ENCODE assay signal across 9 mouse cellular contexts in the genomic region with DNA sequence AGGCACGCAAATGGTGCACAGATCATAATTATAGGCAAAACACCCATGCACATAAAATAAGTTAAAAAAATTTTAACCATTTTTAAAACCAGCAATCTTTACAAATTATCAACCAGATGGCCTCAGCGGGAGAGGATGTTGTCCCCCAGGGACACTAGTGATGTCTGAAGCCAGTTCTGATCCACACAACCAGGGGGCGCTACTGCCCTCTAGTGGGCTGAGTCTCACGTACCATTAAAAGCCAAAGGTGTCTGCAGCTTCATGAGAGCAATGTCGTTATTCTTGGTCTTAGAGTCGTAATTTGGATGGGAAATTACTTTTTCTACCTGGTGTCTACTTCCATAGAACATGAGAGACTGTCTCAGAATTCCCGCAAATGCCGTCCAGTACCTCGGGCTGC. TPM values are rescaled to one million over a fixed set of nuclear protein-coding genes. Genes with fewer than 3 reads are reported as not detected.
DNase-seq lines count a peak whose midpoint lies in the region; ATAC-seq lines count a peak whose summit lies in the region.
"Had no signal": no experiment of that assay in that cellular context is flagged by ENCODE, and none has a peak within 500 bp of the region (broad histone marks: within the 10 kb centered on the region; RNA-seq: fewer than 3 reads in every experiment).

No protein-coding gene starts in this region.

- WGBS in midbrain, embryonic 14.5 days: 73% methylated on average over 9 of the region's 9 CpGs
- WGBS in midbrain, embryonic 15.5 days: 75% methylated on average over 9 of the region's 9 CpGs

- no peaks in the 10 kb centered on the region for H3K27me3 ChIP-seq in midbrain, embryonic 14.5 days (ENCODE audit: control insufficient read depth, insufficient read depth, low read length)
- no peaks in the 10 kb centered on the region for H3K27me3 ChIP-seq in midbrain, embryonic 15.5 days (replicated peaks)
- H3K27me3 ChIP-seq: liver, embryonic 15.5 days had no signal

- no peaks in the 10 kb centered on the region for H3K9me3 ChIP-seq in midbrain, embryonic 14.5 days (ENCODE audit: control insufficient read depth, low read length)
- no peaks in the 10 kb centered on the region for H3K9me3 ChIP-seq in midbrain, embryonic 15.5 days
- H3K9me3 ChIP-seq: liver, embryonic 15.5 days had no signal

- DNase-seq in CD4-positive, CD25-positive, alpha-beta regulatory T cell, adult 2 months (ENCODE audit: low read depth, low spot score): peak; percentile 13
- peak; percentile 39 for DNase-seq in midbrain, embryonic 14.5 days
- DNase-seq in cerebellum, postnatal 14 days: peak; percentile 53 to 74
- DNase-seq in kidney, postnatal 25 days: peak; percentile 48 to 77
- peak; percentile 22 to 48 for DNase-seq in lung, adult 18-20 months
- peak; percentile 24 for DNase-seq in testis, postnatal 14 days (ENCODE audit: low spot score)

- H3K36me3 ChIP-seq in midbrain, embryonic 14.5 days (ENCODE audit: control insufficient read depth, insufficient read depth, low read length): no peaks in the 10 kb centered on the region
- H3K36me3 ChIP-seq in midbrain, embryonic 15.5 days (replicated peaks): no peaks in the 10 kb centered on the region
- H3K36me3 ChIP-seq: liver, embryonic 15.5 days had no signal

- H3K4me2 ChIP-seq in midbrain, embryonic 14.5 days (ENCODE audit: low read length): no peak overlapping the region
- no peak overlapping the region for H3K4me2 ChIP-seq in midbrain, embryonic 15.5 days
- H3K4me2 ChIP-seq: liver, embryonic 15.5 days had no signal

- H3K4me3 ChIP-seq in midbrain, embryonic 14.5 days (replicated peaks; ENCODE audit: low read depth, low read length): no peak overlapping the region
- no peak overlapping the region for H3K4me3 ChIP-seq in midbrain, embryonic 15.5 days
- H3K4me3 ChIP-seq: liver, embryonic 15.5 days had no signal

- H3K27ac ChIP-seq in midbrain, embryonic 14.5 days (replicated peaks; ENCODE audit: low read depth, low read length): no peak overlapping the region
- H3K27ac ChIP-seq in midbrain, embryonic 15.5 days: no peak overlapping the region
- H3K27ac ChIP-seq: liver, embryonic 15.5 days had no signal

- no peak overlapping the region for H3K9ac ChIP-seq in midbrain, embryonic 14.5 days (replicated peaks; ENCODE audit: low read length)
- H3K9ac ChIP-seq in midbrain, embryonic 15.5 days: no peak overlapping the region
- H3K9ac ChIP-seq: liver, embryonic 15.5 days had no signal

- H3K4me1 ChIP-seq in midbrain, embryonic 14.5 days (ENCODE audit: control insufficient read depth, insufficient read depth, low read length): no peaks in the 10 kb centered on the region
- no peaks in the 10 kb centered on the region for H3K4me1 ChIP-seq in midbrain, embryonic 15.5 days
- H3K4me1 ChIP-seq: liver, embryonic 15.5 days had no signal

- ATAC-seq in CD4-positive, CD25-positive, alpha-beta regulatory T cell, adult 4 months: no peak
- ATAC-seq in midbrain, embryonic 14.5 days (ENCODE audit: low FRiP score, low TSS enrichment): no peak
- no peak for ATAC-seq in midbrain, embryonic 15.5 days (replicated peaks)

RNA-seq across cellular contexts. Expression of a gene that starts 42.3 kb away (rescaled TPM):
- not detected for polyA plus RNA-seq in CD4-positive, CD25-positive, alpha-beta regulatory T cell, adult 4 months (2017; shearing (Covaris generic))
- 0.18 TPM in 1 of 2 replicates, not detected in the other for polyA plus RNA-seq in midbrain, embryonic 14.5 days (2014; fragmentation: Nextera tagmentation; extraction: Ambion mirVana)
- polyA plus RNA-seq in midbrain, embryonic 15.5 days (2015; fragmentation: Nextera tagmentation; extraction: Ambion mirVana): 0.06 and 0.26 TPM in 2 replicates

RNA-seq across cellular contexts. Expression of a gene that starts 54.0 kb away (rescaled TPM):
- polyA plus RNA-seq in CD4-positive, CD25-positive, alpha-beta regulatory T cell, adult 4 months (2017; shearing (Covaris generic)): 1 to 10 TPM; 2.9 to 3.0 TPM
- polyA plus RNA-seq in midbrain, embryonic 14.5 days (2014; fragmentation: Nextera tagmentation; extraction: Ambion mirVana): not detected in 2 replicates
- not detected in 2 replicates for polyA plus RNA-seq in midbrain, embryonic 15.5 days (2015; fragmentation: Nextera tagmentation; extraction: Ambion mirVana)
- polyA plus RNA-seq: liver, embryonic 15.5 days had no signal

Comparison
In these comparisons a context has a peak if more than half of its experiments do, and no peak if none do; other contexts are left out.
1. DNase-seq: peak in every context shown above with its lines; median percentile 64 in cerebellum, postnatal 14 days; 62 in kidney, postnatal 25 days; 39 in midbrain, embryonic 14.5 days; 35 in lung, adult 18-20 months; 24 in testis, postnatal 14 days; 13 in CD4-positive, CD25-positive, alpha-beta regulatory T cell, adult 2 months.